Mouse (Mus musculus): ENCODE results near the gene Tmem253. TPM values are rescaled to one million over a fixed set of nuclear protein-coding genes. Genes with fewer than 3 reads are reported as not detected.

The Tmem253 gene
- polyA plus RNA-seq, 1 experiment from 2014 or later: 0.16 TPM

DNA sequence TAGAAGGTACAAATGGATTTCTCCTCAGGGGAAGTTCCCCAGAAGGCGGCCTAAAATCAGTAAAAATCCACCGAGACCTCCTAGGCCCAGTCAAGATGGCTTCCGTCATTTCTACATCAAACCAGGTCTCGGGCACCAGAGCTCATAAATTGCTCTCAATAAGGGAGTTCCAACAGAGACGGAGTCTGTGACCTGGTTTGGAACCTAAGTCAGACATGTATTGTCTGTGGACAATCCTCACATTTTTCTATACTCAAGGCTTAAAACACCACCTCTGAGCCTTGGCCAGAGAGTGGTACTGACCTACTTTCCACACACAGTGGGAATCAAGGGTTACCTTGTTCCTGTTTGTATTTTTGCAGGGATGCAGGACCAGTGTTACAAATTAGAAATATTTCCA lies 2.9 kb upstream of the Tmem253 start:
- Histone ChIP-seq H3K79me2 (ENCODE audit: inconsistent target) (no peaks in the 10 kb centered on the region; the same call in 1 of the 2 replicates), H3K27ac (no peak overlapping the region), H3K4me3 (ENCODE audit: inconsistent target) (no peak overlapping the region), H3K36me3 (ENCODE audit: inconsistent target) (no peaks in the 10 kb centered on the region)
- WGBS (ENCODE audit: missing documents): 91% methylated on average over 5 of the region's 5 CpGs

DNA sequence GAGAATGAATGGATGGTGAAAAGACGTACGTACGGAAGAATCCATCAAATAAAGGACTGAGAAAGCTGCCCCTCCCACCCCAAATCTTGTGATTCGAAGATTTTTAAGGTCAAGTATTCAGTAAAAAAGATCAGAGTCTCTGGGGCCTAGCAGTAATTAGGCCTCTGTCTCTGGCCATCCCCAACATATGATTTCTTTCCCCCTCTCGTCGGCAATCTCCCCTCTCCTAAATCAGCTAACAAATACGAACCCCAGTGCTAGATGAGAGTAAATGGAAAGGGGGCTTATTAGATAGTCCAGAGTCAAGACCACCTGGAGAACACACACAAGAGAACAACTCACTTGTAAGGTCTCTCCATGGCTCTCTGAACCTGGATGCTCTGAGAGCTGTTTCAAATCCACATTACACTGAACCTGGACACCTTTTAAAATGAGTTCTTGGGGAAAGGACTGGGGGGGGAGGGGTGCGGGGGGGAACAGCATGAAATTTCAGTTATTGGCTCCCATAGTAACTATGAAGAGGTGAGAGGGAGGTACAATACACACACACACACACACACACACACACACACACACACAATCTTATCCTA lies 2.3 kb upstream of the Tmem253 start:
- Histone ChIP-seq H3K36me3 (ENCODE audit: inconsistent target) (no peaks in the 10 kb centered on the region), H3K4me3 (ENCODE audit: inconsistent target) (no peak overlapping the region), H3K27ac (no peak overlapping the region), H3K79me2 (ENCODE audit: inconsistent target) (peaks cover under 1% of the 10 kb centered on the region; the same call in 1 of the 2 replicates)
- WGBS (ENCODE audit: missing documents): 85% methylated on average over 8 of the region's 8 CpGs

DNA sequence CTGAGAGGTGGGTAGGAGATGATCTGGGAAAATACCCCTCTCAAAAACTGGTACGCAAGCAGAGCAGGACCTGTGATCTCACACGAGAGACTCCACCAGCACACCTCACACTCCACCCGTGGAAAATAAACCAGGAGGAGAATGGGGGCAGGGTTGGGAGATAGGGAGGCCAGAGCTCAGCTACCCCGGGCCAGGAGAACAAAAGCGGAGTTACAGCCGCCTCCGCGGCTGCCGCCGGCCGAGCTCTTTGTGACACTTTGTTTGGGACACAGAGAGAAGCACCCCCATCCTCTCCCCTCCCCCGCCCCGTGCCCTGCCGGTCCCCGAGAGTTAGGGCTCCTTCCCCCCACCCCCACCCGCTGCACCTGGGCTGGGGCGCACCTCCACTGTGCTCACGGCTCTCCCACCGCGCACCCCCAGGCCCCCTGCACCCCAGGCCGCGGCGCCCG lies 1.7 kb upstream of the Tmem253 start:
- no peaks in the 10 kb centered on the region for H3K36me3 ChIP-seq (ENCODE audit: inconsistent target)
- no peak overlapping the region for H3K4me3 ChIP-seq (ENCODE audit: inconsistent target)
- no peak overlapping the region for H3K27ac ChIP-seq
- WGBS (ENCODE audit: missing documents): 24% methylated on average over 10 of the region's 24 CpGs
- H3K79me2 ChIP-seq (ENCODE audit: inconsistent target): peaks cover 7% of the 10 kb centered on the region; the same call in 1 of the 2 replicates

DNA sequence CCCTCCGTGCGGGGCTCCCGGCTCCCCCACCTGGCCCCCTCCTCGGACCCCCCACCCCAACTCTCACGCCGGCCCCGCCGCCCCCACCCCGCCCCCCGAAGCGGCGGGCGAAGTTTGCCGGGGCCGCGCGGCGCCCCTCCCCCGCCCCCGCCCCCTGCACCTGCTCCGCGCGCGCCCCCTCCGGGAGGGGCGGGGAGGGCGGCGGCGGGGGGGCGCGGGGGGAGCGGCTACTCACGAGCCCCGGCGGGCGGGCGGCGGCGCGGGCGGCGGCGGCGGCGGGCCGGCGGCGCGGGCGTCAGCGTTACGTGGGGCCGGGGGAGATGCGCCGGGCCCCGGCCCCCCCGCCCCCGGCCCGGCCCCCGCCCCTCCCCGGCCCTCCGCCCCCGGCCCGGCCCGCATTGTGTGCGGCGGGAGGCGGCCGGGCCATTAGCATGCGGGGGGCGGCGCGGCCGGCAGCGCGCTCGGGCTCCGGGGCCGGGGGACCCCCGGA lies 1.1 kb upstream of the Tmem253 start:
- H3K27ac ChIP-seq: no peak overlapping the region
- H3K36me3 ChIP-seq (ENCODE audit: inconsistent target): no peaks in the 10 kb centered on the region
- H3K4me3 ChIP-seq (ENCODE audit: inconsistent target): no peak overlapping the region
- 0% methylated on average over 7 of the region's 80 CpGs for WGBS (ENCODE audit: missing documents)
- H3K79me2 ChIP-seq (ENCODE audit: inconsistent target): peaks cover 9% of the 10 kb centered on the region; the same call in 1 of the 2 replicates

DNA sequence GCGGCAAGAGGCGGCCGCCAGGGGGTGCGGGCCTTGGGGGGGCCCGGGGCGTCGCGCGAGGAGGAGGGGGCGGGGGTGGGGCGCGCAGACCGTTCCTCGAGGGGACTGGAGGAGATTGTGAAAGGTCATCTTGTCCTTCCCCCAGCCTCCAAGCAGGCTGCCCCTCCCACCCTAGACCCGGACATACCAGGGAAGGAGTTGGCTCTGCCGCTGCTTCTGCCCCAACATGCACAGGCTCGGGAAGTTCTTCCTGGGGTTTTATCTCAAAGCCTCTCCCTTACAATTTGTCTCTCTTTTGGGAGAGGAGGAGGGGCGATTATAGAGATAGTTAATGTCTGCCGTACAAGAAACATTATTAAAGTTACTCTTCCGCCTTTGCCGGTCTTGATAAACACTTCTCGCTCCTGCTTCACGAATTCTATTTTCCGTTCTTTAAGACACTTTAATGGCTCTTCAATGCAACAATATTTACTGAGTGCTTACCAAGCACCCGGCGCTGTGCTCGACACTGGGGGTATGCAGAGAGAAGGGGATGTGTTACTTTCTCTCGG lies 622 bp upstream of the Tmem253 start:
- H3K36me3 ChIP-seq (ENCODE audit: inconsistent target): no peaks in the 10 kb centered on the region
- peaks cover 9% of the 10 kb centered on the region; the same call in 1 of the 2 replicates for H3K79me2 ChIP-seq (ENCODE audit: inconsistent target)
- H3K4me3 ChIP-seq (ENCODE audit: inconsistent target): peak overlapping the region; percentile 65
- WGBS (ENCODE audit: missing documents): 2% methylated on average over 25 of the region's 28 CpGs
- peak overlapping the region; percentile 58 for H3K27ac ChIP-seq

DNA sequence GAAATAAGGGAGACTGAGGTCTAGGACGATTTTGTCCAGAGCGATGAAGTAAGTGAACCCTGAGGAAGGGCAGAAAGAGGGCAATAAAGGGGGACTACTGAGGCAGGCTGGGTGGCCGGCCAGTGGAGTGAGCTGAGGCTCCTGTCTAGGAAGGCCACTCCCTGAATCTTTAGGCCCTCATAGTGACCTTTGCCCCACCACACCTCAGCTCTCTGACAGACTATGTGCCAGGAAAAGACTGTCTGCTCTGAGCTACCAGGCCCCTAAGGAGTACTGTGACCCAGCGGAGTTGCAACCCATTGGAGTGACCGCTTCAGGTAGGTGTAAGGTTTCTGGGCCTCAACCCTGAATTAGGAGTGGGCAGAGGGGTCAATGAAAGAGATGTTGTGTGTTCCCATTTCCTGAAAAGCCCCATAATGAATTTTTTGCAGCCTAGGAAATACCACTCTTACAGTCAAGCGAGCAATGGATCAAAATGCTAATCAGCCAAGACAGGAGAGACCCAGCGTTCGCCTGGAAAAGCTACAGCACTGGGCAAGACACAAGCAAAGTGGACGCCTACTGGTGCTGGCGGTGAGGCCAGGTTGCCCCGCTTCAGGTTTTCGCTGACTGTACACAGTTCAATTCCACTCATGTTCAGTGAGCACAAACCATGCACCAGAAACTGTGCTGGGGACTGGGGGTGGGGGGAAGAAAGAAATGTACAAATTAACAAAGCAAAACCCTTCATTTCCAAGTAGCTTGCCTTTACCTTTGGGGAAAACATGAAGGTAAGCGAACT lies 1.4 kb downstream of the Tmem253 start:
- Histone ChIP-seq H3K79me2 (ENCODE audit: inconsistent target) (peaks cover 9% of the 10 kb centered on the region; the same call in 1 of the 2 replicates), H3K36me3 (ENCODE audit: inconsistent target) (no peaks in the 10 kb centered on the region), H3K4me3 (ENCODE audit: inconsistent target) (no peak overlapping the region), H3K27ac (no peak overlapping the region)
- WGBS (ENCODE audit: missing documents): 94% methylated on average over 12 of the region's 13 CpGs

DNA sequence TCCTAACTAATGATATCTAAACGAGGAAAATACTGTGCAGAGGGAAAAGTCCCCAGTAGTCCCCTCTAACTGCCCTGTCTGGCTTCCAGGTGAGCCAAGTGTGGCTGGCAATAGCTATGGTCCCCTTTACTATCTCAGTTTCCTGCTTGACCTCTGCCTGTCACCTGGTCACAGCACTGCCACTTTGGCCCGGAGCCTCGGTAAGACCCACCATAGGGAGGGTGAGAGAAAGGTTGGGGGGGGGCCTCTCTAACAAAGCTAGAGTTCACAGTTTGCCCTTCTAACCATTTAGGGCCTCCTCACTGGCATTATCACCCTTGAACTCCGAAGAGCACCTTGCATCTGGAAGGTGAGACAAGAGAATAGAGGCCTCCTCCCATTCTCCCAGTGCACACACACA lies 2.2 kb downstream of the Tmem253 start:
- Histone ChIP-seq H3K4me3 (ENCODE audit: inconsistent target) (no peak overlapping the region), H3K36me3 (ENCODE audit: inconsistent target) (no peaks in the 10 kb centered on the region), H3K79me2 (ENCODE audit: inconsistent target) (peaks cover 9% of the 10 kb centered on the region; the same call in 1 of the 2 replicates), H3K27ac (no peak overlapping the region)
- WGBS (ENCODE audit: missing documents): 89% methylated on average over 4 of the region's 4 CpGs

DNA sequence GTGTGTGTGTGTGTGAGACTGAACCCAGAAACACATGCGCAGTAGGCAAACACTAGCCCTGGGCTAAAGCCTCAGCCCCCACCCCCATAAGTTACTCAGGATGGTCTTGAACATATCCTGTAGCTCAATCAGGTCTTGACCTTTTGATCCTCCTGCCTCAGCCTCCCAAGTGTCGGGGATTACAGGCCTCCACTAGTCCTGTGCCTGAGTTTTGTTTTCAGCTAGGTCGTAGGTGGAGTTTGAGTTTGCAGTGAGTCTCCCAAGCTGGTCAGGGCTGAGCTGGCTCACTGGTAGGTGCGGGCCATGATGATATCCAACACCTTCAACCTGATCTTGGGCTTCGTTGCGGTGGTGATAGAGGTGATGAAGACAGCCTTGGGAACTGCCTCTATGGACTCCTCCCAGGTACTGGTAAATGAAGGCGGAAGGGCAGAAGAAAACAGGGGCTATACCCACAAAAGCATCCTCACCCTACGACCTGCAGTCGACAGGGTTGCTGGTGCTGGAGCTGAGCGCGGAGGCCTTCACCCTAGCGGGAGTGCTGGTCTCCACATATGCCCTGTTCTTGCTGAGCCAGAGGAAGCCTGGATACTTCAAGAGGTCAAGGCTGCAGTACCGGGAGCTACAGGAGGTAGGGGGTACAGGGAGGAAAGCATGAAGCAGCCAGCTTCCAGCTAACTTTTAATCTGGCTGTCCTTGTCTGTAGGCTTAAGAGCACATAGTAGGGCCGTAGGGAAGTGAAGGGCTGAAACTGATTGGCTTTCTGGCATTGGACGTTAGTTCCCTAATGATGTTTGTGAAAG lies 3.0 kb downstream of the Tmem253 start:
- peak overlapping the region; percentile 68; the same call in 1 of the 2 replicates for H3K27ac ChIP-seq
- WGBS (ENCODE audit: missing documents): 87% methylated on average over 15 of the region's 15 CpGs
- H3K79me2 ChIP-seq (ENCODE audit: inconsistent target): peaks cover 9% of the 10 kb centered on the region; the same call in 1 of the 2 replicates
- H3K36me3 ChIP-seq (ENCODE audit: inconsistent target): no peaks in the 10 kb centered on the region
- peak overlapping the region; percentile 51 for H3K4me3 ChIP-seq (ENCODE audit: inconsistent target)

DNA sequence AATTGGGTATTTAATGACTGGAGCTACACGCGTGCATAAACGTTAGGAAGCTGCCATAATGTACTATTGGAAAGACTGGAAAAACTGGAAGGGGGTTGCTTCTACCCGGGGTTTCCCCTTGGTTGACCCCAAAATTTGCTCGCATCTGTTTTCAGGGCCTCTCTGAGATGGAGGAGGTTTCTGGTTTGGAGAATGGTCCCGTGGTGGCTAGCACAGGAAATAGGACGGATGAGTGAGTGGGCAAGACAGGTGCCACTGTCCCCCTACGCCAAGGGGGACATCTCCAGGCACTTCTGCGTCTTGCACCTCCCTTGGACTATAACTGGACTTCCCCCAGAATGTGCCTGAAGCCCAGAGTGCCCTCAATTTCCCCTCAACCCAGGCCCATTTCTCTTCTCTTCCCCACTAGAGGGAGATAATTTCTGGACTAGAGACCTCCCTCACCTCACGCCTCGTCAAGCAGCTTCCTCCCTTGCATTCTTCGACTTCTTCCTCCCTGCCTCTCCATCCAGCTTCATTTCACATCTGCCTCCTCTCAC lies 3.7 kb downstream of the Tmem253 start:
- Histone ChIP-seq H3K27ac (peak overlapping the region; percentile 68), H3K79me2 (ENCODE audit: inconsistent target) (peaks cover 9% of the 10 kb centered on the region; the same call in 1 of the 2 replicates), H3K36me3 (ENCODE audit: inconsistent target) (no peaks in the 10 kb centered on the region), H3K4me3 (ENCODE audit: inconsistent target) (peak overlapping the region; percentile 51)
- WGBS (ENCODE audit: missing documents): 20% methylated on average over 12 of the region's 12 CpGs

DNA sequence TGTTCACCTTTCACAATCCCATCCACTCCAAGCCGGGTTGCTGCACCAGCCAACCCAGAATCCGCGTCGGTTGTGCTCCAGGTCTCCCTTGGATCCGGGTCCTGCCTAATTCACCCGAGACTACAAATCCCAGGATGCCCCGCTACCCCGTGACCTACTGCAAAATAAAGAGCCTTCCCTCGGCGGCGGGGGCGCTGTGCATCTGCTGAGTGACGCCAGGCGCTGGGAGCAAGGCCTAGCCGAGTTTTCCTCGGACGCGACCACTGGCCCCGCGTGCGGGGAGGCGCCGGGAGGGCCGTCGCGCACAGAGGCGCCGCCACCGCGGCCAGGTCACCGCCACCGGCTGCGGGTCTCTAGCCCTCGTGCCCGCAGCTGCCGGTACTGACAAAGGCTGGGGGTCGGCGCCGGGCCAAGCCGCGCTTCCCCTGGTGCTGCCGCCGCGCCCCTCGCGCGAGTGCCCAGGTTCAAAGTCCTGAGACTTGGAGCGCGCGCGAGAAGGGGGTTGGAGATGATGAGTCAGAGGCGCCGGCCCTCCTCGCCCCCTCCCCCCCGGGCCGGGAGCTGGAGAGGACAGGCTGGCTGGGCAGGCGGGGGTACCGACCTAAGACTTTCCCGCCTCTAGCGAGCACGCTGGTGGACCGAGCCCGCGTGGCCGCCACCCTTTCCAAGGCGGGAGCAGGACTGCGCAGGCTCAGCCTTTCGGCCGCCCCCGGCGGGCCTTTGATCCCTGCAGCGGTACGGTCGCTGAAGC lies 4.3 kb downstream of the Tmem253 start:
- Histone ChIP-seq H3K27ac (peak overlapping the region; percentile 78), H3K4me3 (ENCODE audit: inconsistent target) (peak overlapping the region; percentile 54), H3K79me2 (ENCODE audit: inconsistent target) (peaks cover 9% of the 10 kb centered on the region; the same call in 1 of the 2 replicates), H3K36me3 (ENCODE audit: inconsistent target) (no peaks in the 10 kb centered on the region)
- WGBS (ENCODE audit: missing documents): under 1% methylated on average over 62 of the region's 74 CpGs

DNA sequence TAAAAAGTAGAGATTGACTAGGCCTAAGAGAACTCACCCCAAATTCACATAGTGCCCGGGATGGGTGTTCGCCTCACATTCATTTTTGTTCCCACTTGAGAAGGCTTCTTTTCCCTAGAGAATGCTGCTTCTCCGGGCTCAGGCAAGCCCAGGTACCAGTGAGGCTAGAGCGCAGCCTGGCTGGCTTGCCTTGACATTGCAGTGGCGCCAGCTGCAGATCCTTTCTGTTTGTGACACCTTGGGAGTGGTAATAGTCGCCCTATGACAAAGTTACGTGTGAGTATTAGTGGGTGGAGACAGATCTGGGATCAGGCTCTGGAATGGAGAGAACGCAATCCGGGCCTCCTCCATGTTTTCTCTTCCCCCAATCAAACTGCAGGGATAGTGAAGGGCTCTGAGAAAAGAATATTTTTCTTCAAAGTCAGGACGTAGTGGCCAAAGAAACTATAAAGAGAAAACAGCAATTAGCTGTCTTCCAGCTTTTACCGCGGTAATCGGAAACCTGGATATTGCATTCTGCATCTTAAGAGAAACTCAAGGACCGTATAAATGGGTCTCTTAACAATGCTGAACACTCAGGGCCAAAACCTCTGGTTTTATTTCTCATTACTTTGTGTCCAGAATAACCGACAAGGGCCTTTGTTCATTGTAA lies 5.2 kb downstream of the Tmem253 start, which contains the start of gene Zfp219:
Gene Zfp219, minus strand, starts transcription at position 248 of the 652 bp plus-strand sequence.
- peaks cover 9% of the 10 kb centered on the region; the same call in 1 of the 2 replicates for H3K79me2 ChIP-seq (ENCODE audit: inconsistent target)
- H3K4me3 ChIP-seq (ENCODE audit: inconsistent target): peak within 1 kb of the TSS; percentile 54
- H3K36me3 ChIP-seq (ENCODE audit: inconsistent target): no peaks in the 10 kb centered on the region
- peak within 1 kb of the TSS; percentile 78 for H3K27ac ChIP-seq
- 17% methylated on average over 15 of the region's 15 CpGs for WGBS (ENCODE audit: missing documents)

DNA sequence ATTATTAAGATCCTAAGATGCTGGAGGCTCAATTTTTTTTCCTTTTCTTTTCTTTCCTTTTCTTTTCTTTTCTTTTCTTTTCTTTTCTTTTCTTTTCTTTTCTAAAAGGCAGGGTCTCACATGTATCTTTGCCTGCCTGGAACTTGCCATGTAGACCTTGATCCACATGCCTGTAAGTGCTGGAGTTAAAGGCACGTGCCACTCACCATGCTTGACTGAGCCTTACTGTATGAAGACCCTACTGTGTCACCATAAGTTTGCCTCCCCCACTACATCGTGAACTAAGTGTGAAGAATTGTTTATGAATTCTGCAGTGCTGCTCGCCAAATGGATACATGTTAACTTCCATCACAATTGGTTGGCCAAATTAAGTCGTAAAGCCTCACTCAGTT lies 5.7 kb downstream of the Tmem253 start:
- H3K4me3 ChIP-seq (ENCODE audit: inconsistent target): peak overlapping the region; percentile 54; the same call in 1 of the 2 replicates

More for the DNA sequence above, 5.7 kb downstream of the Tmem253 start:
- 0 out of 2 replicates have a peak overlapping the region, but pooled peaks have one; percentile 78 for H3K27ac ChIP-seq
- no peaks in the 10 kb centered on the region for H3K36me3 ChIP-seq (ENCODE audit: inconsistent target)
- peaks cover 9% of the 10 kb centered on the region; the same call in 1 of the 2 replicates for H3K79me2 ChIP-seq (ENCODE audit: inconsistent target)
- 94% methylated on average over 4 of the region's 4 CpGs for WGBS (ENCODE audit: missing documents)

Measured in macrophage (primary cell).